Mouse (Mus musculus) gastrocnemius, adult 2 months (tissue): ENCODE data around the gene Nucks1. TPM values are rescaled to one million over a fixed set of nuclear protein-coding genes. Genes with fewer than 3 reads are reported as not detected.

ENCODE experiments used
- DNase-seq: peaks from one replicate; pipeline ENCODE4 v3.0.0; 2022
- H3K27ac ChIP-seq: fragments of 200-600 bp; 2 replicates; pipeline ENCODE4 v1.8.1; 2022; ENCODE audit warnings: mild to moderate bottlenecking
- H3K4me3 ChIP-seq: fragments of 200-600 bp; 2 replicates; pipeline ENCODE4 v1.8.1; 2022; ENCODE audit warnings: mild to moderate bottlenecking, moderate library complexity
- CTCF ChIP-seq: fragments of 200-600 bp; IDR thresholded peaks from 2 replicates; pipeline ENCODE4 v1.8.1; 2022; ENCODE audit warnings: antibody characterized with exemption, mild to moderate bottlenecking, moderate library complexity
- intact Hi-C: fragments of 180-260 bp; cut with DNase I; formaldehyde crosslinking; loops from one replicate; pipeline ENCODE4 v1.15.1; 2025
- long read RNA-seq, 2 experiments: library from polyadenylated mRNA; stranded (forward); transcript quantifications; one replicate each; pipeline ENCODE4 v2.0.0; 2021
- total RNA-seq, 2 experiments: library from RNA; stranded (reverse); gene quantifications; 2 replicates each; pipeline ENCODE4 v1.2.3; 2021

Nucks1 gene
- 10 to 100 TPM; 61.7 to 71.4 TPM for total RNA-seq
- long read RNA-seq, experiment 1, full-length matches to known transcripts = 10 of 14 reads
- long read RNA-seq, experiment 1, partial matches to known transcripts = 0 of 14 reads
- long read RNA-seq, experiment 1, other reads (novel, unspliced or antisense) = 4 of 14 reads
- long read RNA-seq, experiment 2, full-length matches to known transcripts = 8 of 17 reads
- long read RNA-seq, experiment 2, partial matches to known transcripts = 0 of 17 reads
- long read RNA-seq, experiment 2, other reads (novel, unspliced or antisense) = 9 of 17 reads

DNA sequence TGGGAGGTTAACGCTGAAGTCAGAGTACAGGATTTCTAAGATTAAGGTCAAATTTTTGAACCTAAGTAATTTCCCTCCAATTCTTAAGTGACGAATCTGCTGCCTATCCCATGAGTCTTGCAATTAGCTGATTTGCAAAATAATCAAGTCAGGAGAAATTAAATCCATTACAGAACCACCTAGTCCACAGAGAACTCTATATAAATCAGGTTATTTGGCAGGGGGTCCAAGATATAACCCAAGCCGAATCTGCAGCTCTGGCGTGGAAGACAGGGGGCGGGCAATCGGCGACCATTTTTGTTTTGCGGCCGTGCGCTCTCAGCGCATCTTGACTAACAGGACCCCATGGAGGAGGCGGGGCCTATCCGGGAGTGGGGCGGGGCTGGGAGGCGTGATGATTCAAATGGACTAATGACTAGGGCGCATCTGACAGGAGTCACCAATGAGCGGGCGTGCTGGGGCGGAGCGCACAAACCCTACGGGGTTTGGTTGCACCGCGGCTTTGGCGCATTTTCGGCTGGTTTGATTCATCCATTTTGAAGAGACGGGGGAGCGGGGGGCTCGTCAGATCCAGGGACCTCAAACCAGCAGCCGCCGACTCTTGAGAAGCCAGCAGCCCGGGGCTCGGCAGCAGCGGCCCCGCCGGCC lies at the start of gene Nucks1:
Gene Nucks1, plus strand, starts transcription at position 534 of the 648 bp plus-strand sequence.
- peak within 1 kb of the TSS; percentile 98 for H3K27ac ChIP-seq
- H3K4me3 ChIP-seq = peak within 1 kb of the TSS; percentile 99
- intact Hi-C loops = loop anchor here (2.0 kb wide), 1 partner anchor 43 kb away; the partner anchor contains the start of gene Rab29
- peak; percentile 57 for TF ChIP-seq CTCF
- peak; percentile 100 for DNase-seq

- intact Hi-C loops = no loop called here
- TF ChIP-seq CTCF = no peak
- no peak for DNase-seq
- Histone ChIP-seq H3K4me3 (no peak overlapping the region), H3K27ac (no peak overlapping the region)
Measured at GRCm38 (mm10) chr1:131861811-131862210, 48.5 kb upstream of the Nucks1 start.

GRCm38 (mm10) chr1:131865596-131865995 lies 44.7 kb upstream of the Nucks1 start:
- Histone ChIP-seq H3K4me3 (no peak overlapping the region), H3K27ac (no peak overlapping the region)
- intact Hi-C loops = no loop called here
- DNase-seq = no peak
- no peak for TF ChIP-seq CTCF

DNA sequence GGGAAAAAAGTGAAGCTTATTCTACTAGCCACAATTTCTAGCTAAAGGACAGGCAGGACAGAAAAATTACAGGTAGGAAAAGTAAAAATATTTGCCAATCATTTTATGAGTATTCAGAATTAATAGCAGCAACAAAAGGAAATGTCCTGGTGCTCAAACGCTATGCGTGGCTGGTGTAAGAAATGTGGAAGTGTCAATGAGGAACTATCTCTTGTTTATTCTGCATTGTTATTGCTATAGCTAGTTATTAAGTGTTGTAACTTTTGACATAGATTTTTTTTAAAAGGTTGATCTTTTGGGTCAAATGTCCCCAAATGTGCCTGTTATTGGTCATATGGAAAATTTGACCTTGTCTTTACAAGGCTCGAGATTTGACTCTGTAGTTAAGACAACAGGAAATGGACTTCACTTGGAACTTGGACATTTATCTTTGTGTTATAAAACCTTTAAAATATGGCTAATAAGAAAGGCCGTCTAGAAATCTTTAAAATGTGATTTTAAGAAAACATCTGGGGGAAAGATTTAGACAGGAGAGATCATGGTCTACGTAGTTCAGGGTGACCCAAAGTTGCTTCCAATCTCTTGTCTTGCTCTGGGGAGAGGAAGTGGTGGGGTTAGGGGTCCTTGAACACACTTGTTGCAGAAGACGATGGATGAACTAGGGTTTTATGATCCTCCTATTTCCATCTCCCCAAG lies 43.9 kb upstream of the Nucks1 start:
- intact Hi-C loops = loop anchor here (2.0 kb wide), 1 partner anchor 44 kb away; the partner anchor contains the start of gene Nucks1
- no peak for DNase-seq
- no peak for TF ChIP-seq CTCF
- H3K27ac ChIP-seq = no peak overlapping the region
- peak overlapping the region; percentile 73 for H3K4me3 ChIP-seq

- intact Hi-C loops = loop anchor here (2.0 kb wide), 1 partner anchor 43 kb away; the partner anchor contains the start of gene Nucks1
- Histone ChIP-seq H3K27ac (peak within 1 kb of the TSS; percentile 93), H3K4me3 (peak within 1 kb of the TSS; percentile 73)
- DNase-seq = peak; percentile 95
- TF ChIP-seq CTCF = peak; percentile 94
Measured at GRCm38 (mm10) chr1:131867093-131867945, 43.0 kb upstream of the Nucks1 start, which contains the start of gene Rab29. Gene Rab29, plus strand, starts transcription at chr1:131867224.

DNA sequence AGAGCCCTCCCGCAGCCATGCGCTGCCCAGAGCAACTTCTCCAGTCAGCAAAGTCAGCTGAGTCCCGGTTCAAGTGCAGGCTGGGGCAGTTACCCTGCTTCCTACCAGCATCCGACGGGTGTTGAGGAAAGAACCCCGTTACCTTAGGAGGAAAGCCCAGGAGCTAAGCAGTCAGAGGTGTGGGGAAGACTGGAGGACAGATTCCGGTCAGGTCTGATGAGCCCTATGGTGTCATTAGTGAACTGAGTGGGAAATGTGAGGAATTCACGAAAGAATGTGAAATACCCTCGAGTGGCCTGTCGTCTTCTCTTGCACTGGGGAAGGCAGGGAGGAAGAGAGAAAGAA lies 42.4 kb upstream of the Nucks1 start:
- Histone ChIP-seq H3K4me3 (peak overlapping the region; percentile 73), H3K27ac (peak overlapping the region; percentile 93)
- TF ChIP-seq CTCF = no peak
- intact Hi-C loops = loop anchor here (2.0 kb wide), 1 partner anchor 43 kb away; the partner anchor contains the start of gene Nucks1
- peak; percentile 32 for DNase-seq

DNA sequence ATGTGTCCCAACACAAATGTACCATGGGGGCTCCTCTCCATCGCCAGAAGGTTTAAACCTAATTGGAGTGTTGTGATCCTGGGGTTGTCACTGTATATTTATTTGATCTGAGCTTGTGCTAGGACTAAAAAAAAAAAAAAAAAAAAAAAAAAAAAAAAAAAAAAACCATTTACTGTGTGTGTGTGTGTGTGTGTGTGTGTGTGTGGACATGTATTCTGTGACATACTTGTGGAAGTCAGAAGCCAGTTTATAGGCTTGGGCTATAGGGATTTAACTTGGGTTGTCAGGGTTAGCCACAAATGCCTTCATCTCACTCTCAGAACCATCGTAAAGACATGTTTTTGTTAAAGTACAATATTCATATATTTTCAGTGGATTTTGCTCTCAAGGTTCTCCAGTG lies 40.8 kb upstream of the Nucks1 start:
- no peak for DNase-seq
- no peak overlapping the region for H3K27ac ChIP-seq
- intact Hi-C loops = no loop called here
- no peak overlapping the region for H3K4me3 ChIP-seq
- TF ChIP-seq CTCF = no peak

- DNase-seq = no peak
- Histone ChIP-seq H3K27ac (no peak overlapping the region), H3K4me3 (no peak overlapping the region)
- intact Hi-C loops = no loop called here
- no peak for TF ChIP-seq CTCF
Measured at GRCm38 (mm10) chr1:131872856-131873255, 37.5 kb upstream of the Nucks1 start.

DNA sequence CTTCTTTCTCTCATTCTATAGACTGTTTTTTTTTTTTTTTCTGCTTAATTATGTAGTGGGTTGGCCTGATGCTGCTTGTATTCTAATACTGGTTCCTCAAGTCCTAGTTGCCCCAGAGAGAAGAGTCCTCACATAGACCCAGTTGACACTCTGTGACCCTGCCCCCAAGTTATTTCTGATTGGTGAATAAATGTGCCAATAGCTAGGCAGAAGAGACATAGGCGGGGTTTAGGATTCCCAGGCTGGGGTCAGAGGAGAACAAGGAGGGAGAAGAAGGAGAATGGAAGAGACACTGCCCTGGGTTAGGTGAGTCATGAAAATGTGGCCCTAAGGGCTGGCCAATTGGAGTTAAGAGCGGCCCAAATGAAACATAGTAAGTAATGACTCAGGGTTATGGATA lies 30.5 kb upstream of the Nucks1 start:
- Histone ChIP-seq H3K27ac (no peak overlapping the region), H3K4me3 (no peak overlapping the region)
- intact Hi-C loops = no loop called here
- no peak for TF ChIP-seq CTCF
- DNase-seq = no peak

GRCm38 (mm10) chr1:131882787-131883186 lies 27.5 kb upstream of the Nucks1 start:
- TF ChIP-seq CTCF = peak; percentile 61
- DNase-seq = no peak
- intact Hi-C loops = no loop called here
- Histone ChIP-seq H3K27ac (no peak overlapping the region), H3K4me3 (no peak overlapping the region)

DNA sequence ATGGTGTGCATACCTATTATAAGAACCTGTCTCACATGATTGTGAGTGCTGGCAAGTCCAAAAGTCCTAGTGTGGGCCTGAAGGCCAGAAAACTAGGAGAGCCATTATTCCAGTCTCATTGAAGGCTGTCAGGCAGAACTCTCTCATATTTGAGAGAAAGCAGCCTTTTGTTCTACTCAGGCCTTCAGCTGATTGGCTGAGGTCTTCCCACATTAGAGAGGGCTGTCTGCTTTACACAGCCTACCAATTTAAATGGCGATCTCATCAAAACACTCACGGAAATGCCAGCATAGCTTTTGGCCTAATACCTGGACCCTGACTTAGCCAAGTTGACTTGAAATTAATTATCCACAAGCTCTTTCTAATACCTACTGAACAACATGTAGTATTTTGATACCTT lies 24.2 kb upstream of the Nucks1 start:
- Histone ChIP-seq H3K27ac (no peak overlapping the region), H3K4me3 (no peak overlapping the region)
- no peak for DNase-seq
- intact Hi-C loops = no loop called here
- TF ChIP-seq CTCF = no peak

- intact Hi-C loops = no loop called here
- no peak for TF ChIP-seq CTCF
- DNase-seq = no peak
- H3K4me3 ChIP-seq = no peak overlapping the region
- no peak overlapping the region for H3K27ac ChIP-seq
Measured at GRCm38 (mm10) chr1:131886641-131887040, 23.7 kb upstream of the Nucks1 start.
